Mouse (Mus musculus) embryonic stem cell, embryonic (primary cell): ENCODE results near the gene Ccdc38.

ENCODE experiments used
- CTCF ChIA-PET, 4 experiments: fragments of 300-600 bp in 2 of 4; fragments of 350-600 bp in 2 of 4; sonication (Branson Sonifier 250); formaldehyde crosslinking; loops; one replicate each; lab custom pipeline; 2022; ENCODE audit warnings: inconsistent platforms in 2 of 4; lab: Charles Lee
- POLR2A ChIA-PET, 4 experiments: fragments of 300-600 bp in 2 of 4; fragments of 350-600 bp in 2 of 4; sonication (Branson Sonifier 250); formaldehyde crosslinking; loops; one replicate each; lab custom pipeline; 2022; ENCODE audit warnings: antibody characterized with exemption in 4 of 4, inconsistent platforms in 1 of 4; lab: Charles Lee

Ccdc38 gene

GRCm38 (mm10) chr10:93575960-93576359 is 35.5 kb downstream of the Ccdc38 start:
- ChIA-PET CTCF (interaction anchor here in 3 of 4 experiments (0.7 to 4.0 kb wide), 3 partner anchors 27 to 90 kb away, joined by 3 to 24 read pairs (median 4); no protein-coding TSS in a partner anchor), POLR2A (interaction anchor here in 1 of 4 experiments (0.8 to 1.3 kb wide), 2 partner anchors 9 kb away, joined by 3 read pairs; no protein-coding TSS in a partner anchor)

GRCm38 (mm10) chr10:93577271-93577886 is 36.9 kb downstream of the Ccdc38 start:
- ChIA-PET CTCF (interaction anchor here (0.5 to 4.0 kb wide), 18 partner anchors 10 to 1868 kb away, joined by 3 to 24 read pairs (median 4); partner anchors contain the start of gene Amdhd1 (in 1 of the 4)), POLR2A (interaction anchor here (0.6 to 2.1 kb wide), 8 partner anchors 7 to 313 kb away, joined by 3 to 9 read pairs (median 4); no protein-coding TSS in a partner anchor)

GRCm38 (mm10) chr10:93588796-93589195 is 48.4 kb downstream of the Ccdc38 start:
- ChIA-PET CTCF (interaction anchor here in 1 of 4 experiments (1.3 kb wide), 1 partner anchor 188 kb away, joined by 3 read pairs; no protein-coding TSS in a partner anchor), POLR2A (interaction anchor here in 2 of 4 experiments (0.6 to 2.0 kb wide), 11 partner anchors 11 to 263 kb away, joined by 3 to 9 read pairs (median 4); partner anchors contain the start of gene Lta4h (in 1 of the 2))

- CTCF ChIA-PET, result interaction anchor here in 1 of 4 experiments (0.6 kb wide), 1 partner anchor 17 kb away, joined by 4 read pairs; no protein-coding TSS in a partner anchor
- POLR2A ChIA-PET, result interaction anchor here (0.5 to 2.0 kb wide), 15 partner anchors 12 to 287 kb away, joined by 3 to 9 read pairs (median 4); partner anchors contain the start of gene Lta4h (in 1 of the 4)
These were observed 48.9 kb downstream of the Ccdc38 start, which contains the start of gene Snrpf for GRCm38 (mm10) chr10:93589281-93589848. Gene Snrpf, minus strand, starts transcription at chr10:93589706.

- ChIA-PET CTCF (interaction anchor here in 1 of 4 experiments (1.0 kb wide), 2 partner anchors 43 to 56 kb away, joined by 3 read pairs; no protein-coding TSS in a partner anchor), POLR2A (interaction anchor here in 1 of 4 experiments (1.0 kb wide), 1 partner anchor 20 kb away, joined by 4 read pairs; no protein-coding TSS in a partner anchor)
These were observed 52.0 kb downstream of the Ccdc38 start for GRCm38 (mm10) chr10:93592456-93592855.

- POLR2A ChIA-PET, result interaction anchor here (0.5 to 2.1 kb wide), 11 partner anchors 10 to 216 kb away, joined by 3 to 15 read pairs (median 4); no protein-coding TSS in a partner anchor
- CTCF ChIA-PET, result interaction anchor here (0.5 to 2.5 kb wide), 25 partner anchors 10 to 219 kb away, joined by 3 to 11 read pairs (median 4); no protein-coding TSS in a partner anchor
These were observed 53.6 kb downstream of the Ccdc38 start for GRCm38 (mm10) chr10:93594022-93594482.

- POLR2A ChIA-PET, result no interaction called here
- CTCF ChIA-PET, result interaction anchor here in 2 of 4 experiments (0.6 kb wide), 2 partner anchors 46 to 128 kb away, joined by 3 to 4 read pairs; no protein-coding TSS in a partner anchor
These were observed 55.4 kb downstream of the Ccdc38 start for GRCm38 (mm10) chr10:93595831-93596230.

- POLR2A ChIA-PET, result no interaction called here
- CTCF ChIA-PET, result no interaction called here
These were observed 56.2 kb downstream of the Ccdc38 start for GRCm38 (mm10) chr10:93596641-93597040.

- ChIA-PET CTCF (interaction anchor here in 1 of 4 experiments (0.7 kb wide), 1 partner anchor 153 kb away, joined by 3 read pairs; no protein-coding TSS in a partner anchor), POLR2A (interaction anchor here in 1 of 4 experiments (0.6 kb wide), 1 partner anchor 170 kb away, joined by 3 read pairs; no protein-coding TSS in a partner anchor)
These were observed 61.9 kb downstream of the Ccdc38 start for GRCm38 (mm10) chr10:93602309-93602708.

- CTCF ChIA-PET, result no interaction called here
- POLR2A ChIA-PET, result no interaction called here
These were observed 62.8 kb downstream of the Ccdc38 start for GRCm38 (mm10) chr10:93603256-93603655.

- POLR2A ChIA-PET, result interaction anchor here in 2 of 4 experiments (0.5 to 1.5 kb wide), 5 partner anchors 12 to 276 kb away, joined by 3 to 5 read pairs (median 4); partner anchors contain the start of gene Lta4h (in 1 of the 2)
- CTCF ChIA-PET, result interaction anchor here in 2 of 4 experiments (0.7 to 1.7 kb wide), 2 partner anchors 17 to 171 kb away, joined by 4 read pairs; partner anchors contain the start of gene Snrpf (in 1 of the 2)
These were observed 65.9 kb downstream of the Ccdc38 start for GRCm38 (mm10) chr10:93606326-93606725.

- ChIA-PET CTCF (interaction anchor here in 3 of 4 experiments (0.6 to 2.3 kb wide), 6 partner anchors 14 to 210 kb away, joined by 3 to 9 read pairs (median 4); no protein-coding TSS in a partner anchor), POLR2A (no interaction called here)
These were observed 67.6 kb downstream of the Ccdc38 start for GRCm38 (mm10) chr10:93608051-93608450.

- ChIA-PET CTCF (interaction anchor here in 2 of 4 experiments (0.6 to 2.3 kb wide), 6 partner anchors 11 to 209 kb away, joined by 3 to 9 read pairs (median 4); no protein-coding TSS in a partner anchor), POLR2A (interaction anchor here in 3 of 4 experiments (0.5 to 1.1 kb wide), 5 partner anchors 8 to 210 kb away, joined by 3 to 8 read pairs (median 4); no protein-coding TSS in a partner anchor)
These were observed 68.8 kb downstream of the Ccdc38 start for GRCm38 (mm10) chr10:93609236-93609635.

GRCm38 (mm10) chr10:93610896-93611295 is 70.5 kb downstream of the Ccdc38 start:
- POLR2A ChIA-PET, result interaction anchor here in 1 of 4 experiments (1.4 kb wide), 1 partner anchor 123 kb away, joined by 3 read pairs; no protein-coding TSS in a partner anchor
- CTCF ChIA-PET, result interaction anchor here in 2 of 4 experiments (0.5 to 2.0 kb wide), 7 partner anchors 9 to 1570 kb away, joined by 3 to 8 read pairs (median 6); no protein-coding TSS in a partner anchor

GRCm38 (mm10) chr10:93611419-93612007 is 71.1 kb downstream of the Ccdc38 start:
- ChIA-PET POLR2A (interaction anchor here in 1 of 4 experiments (1.4 kb wide), 1 partner anchor 123 kb away, joined by 3 read pairs; no protein-coding TSS in a partner anchor), CTCF (interaction anchor here in 2 of 4 experiments (0.5 to 1.7 kb wide), 11 partner anchors 9 to 1570 kb away, joined by 3 to 8 read pairs (median 3); no protein-coding TSS in a partner anchor)

- POLR2A ChIA-PET, result interaction anchor here in 1 of 4 experiments (0.6 to 1.2 kb wide), 4 partner anchors 26 to 320 kb away, joined by 3 to 4 read pairs (median 4); no protein-coding TSS in a partner anchor
- CTCF ChIA-PET, result interaction anchor here in 1 of 4 experiments (0.6 kb wide), 1 partner anchor 63 kb away, joined by 3 read pairs; no protein-coding TSS in a partner anchor
These were observed 74.4 kb downstream of the Ccdc38 start for GRCm38 (mm10) chr10:93614850-93615249.
